Mouse (Mus musculus): ENCODE measurements around the gene U2af1.
A peak's percentile ranks its signal among the peaks of the same experiment; 100 is the strongest.

Gene U2af1

DNA sequence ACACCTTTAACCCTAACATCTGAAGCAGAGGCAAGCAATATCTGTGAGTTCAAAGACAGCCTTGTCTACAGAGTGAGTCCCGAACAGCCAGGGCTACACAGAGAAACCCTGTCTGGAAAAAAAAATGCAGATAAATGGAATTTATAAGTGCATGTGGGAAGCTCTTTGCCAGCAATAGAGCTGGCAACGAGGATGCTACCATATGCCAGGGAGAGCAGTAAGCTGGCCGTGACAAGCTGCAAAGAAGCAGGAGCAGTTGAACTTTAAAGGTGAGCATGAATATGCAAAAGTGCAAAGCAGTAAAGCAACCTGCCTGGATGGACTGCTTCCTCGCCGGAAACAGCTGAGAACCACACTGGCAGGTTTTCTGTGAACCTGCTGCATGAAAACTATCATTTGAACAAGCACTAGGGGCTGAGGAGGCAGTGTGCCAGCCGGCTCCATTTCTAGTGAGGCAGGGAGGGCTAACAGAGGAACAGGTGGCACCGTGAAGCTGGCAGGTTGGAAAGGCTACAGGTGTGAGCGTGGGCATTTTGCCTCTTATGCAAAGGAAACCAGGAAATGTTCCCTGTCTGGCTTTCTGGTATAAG is 2.1 kb upstream of the U2af1 start:
- DNase-seq (ENCODE audit: low read depth, low spot score) = no peak

DNA sequence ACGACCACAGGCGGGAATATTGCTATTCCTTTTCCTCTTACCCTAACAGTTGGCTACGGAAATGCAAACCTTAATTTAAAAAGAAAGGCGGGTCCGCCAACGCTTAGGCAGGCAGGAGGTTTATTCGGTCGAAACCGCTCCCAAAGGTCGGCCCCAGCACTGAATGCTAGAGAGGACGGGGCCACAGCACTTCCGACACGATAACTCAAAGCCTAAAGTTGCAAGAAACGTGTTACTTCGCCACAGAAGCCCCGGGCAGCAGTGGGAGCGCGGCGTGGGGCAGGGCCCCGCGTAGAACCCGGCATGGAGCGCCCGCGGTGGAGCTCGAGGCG is 590 bp downstream of the U2af1 start:
- no peak for DNase-seq (ENCODE audit: low read depth, low spot score)

DNA sequence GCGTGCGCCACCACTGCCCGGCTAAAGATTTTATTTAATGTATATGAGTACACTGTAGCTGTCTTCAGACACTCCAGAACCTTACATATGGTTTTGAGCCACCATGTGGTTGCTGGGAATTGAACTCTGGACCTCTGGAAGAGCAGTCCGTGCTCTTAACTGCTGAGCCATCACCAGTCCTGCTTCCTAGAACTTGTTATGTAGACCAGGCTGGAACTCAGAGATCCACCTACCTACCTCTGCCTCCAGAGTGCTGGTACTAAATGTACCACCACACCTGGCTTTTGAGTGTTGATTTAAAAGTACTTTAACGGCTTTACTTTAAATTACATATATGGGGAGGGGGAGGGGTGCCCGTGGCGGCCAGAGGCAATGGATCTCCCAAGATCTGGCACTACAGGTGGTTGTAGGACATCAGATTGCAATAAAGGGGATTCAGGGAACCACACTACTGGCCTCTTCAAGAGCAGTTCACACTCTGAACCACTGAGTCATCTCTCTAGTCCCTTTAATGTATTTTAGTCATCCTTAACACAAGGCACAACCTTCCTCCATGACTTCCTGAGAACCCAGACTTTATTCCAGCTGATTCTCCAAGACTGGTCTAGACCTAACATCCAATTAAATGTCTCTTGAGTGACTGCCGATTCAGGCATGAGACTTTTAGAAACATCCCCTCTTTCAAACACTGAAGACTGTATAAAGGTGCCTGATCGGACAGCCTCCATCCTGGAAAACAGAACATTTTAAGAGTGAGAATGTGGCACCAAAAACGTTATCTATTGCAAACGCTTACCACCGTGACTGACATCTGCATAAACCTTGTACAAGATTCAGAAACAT is 1.3 kb downstream of the U2af1 start:
- no peak for DNase-seq (ENCODE audit: low read depth, low spot score)

DNA sequence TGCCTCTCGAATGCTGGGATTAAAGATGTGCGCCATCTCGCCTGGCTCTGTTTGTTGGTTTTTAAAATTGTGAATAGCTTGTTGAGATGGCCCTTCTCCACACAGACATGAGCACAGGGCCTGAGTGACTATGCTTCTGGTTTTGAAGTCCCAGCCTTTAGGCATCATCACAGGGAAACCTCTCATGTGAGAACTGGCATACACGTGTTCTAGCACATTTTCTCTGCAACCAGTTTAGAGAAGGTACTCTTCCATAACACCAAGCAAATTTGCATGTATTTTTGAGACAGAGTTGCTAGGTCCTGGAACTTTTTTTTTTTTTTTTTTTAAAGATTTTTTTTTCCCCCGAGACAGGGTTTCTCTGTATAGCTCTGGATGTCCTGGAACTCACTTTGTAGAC is 2.0 kb downstream of the U2af1 start:
- no peak for DNase-seq (ENCODE audit: low read depth, low spot score)

DNA sequence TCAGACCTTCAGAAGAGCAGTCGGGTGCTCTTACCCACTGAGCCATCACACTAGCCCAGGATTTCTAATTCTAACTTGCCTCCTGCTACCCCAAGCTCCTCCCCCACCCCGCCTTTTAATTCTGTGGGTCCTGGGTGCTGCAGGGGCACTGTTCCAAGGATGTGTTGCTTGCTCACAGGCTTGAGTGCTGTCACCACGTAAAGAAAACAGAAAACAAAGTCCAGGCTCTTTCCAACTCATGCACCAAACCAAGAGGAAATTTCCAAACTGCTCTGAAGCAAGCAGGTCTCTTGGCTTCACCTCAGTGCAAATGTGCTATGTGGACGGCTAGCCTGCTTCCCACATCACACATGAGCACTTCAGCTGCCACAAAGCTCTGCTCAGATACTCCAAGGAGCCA is 3.3 kb downstream of the U2af1 start:
- DNase-seq (ENCODE audit: low read depth, low spot score) = no peak

DNA sequence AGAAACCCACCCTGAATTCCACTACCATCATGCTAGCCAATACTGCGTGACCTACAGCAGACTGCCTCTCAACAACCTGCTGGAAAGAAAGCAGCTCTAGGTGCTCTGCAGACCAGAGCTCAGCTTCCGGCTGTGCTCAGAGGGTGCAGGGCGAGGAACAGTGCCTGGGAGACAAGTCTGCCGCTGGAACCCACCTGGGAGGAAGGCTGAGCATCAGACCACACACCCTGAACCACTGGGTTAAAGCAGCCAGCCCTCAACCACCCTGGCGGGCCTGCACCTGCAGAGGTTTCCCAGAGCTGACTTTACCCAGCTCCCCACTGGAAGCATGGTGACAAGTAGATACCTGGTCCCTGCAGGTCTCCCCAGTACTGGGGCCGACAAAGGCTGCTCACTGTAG is 5.4 kb downstream of the U2af1 start:
- DNase-seq (ENCODE audit: low read depth, low spot score) = no peak

DNA sequence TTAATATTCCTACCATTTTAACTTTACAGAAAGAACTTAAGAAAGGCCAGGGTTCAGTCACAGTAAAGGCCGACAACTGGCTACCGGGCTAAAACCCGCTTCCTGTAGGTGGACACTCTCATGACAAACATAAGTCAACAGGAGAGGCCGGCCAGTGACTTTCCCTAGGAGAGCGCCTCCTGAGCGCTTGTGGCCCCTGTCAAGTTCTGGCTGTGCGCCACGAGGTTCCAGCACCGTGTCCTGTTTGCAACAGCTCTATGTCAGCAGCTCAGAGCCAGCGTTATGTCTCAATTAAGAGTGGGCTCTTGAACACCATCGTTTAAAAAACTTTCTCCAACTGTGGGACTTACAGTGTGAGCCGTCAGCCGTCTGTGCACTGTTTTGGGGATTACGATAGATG is 6.5 kb downstream of the U2af1 start:
- no peak for DNase-seq (ENCODE audit: low read depth, low spot score)

DNA sequence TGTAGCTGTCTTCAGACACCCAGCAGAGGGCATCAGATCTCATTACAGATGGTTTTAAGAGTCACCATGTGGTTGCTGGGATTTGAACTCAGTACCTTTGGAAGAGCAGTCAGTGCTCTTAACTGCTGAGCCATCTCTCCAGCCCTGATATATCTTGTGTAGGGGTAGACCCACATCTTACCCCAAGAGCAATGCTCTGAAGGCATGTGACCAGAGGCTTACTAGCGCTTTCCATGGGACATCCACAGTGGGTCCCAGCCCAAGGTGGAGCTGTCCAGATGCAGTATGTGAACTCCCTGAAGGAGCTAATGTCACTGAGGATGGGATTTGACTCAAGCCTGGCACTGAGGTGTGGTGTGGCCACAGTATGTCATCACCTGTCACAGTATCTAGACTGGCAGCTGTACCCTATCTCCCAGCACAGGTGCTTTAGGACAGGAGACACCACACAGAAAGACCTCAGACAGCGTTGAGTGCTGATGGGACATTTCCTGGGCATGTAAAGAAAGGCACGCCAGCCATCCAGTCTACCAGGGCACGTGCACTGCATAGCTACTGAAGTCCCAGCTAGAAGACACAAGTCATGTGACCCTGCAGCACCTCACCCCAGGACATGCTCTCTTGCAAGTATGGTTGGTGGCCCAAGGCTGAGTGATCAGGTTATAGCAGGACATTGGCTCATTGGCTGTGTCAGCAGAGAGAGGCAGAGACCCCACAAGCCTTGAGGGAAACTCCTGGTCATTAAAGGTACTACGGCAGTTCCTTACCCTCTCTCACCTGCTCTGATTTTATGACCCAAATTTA is 12.3 kb downstream of the U2af1 start:
- DNase-seq (ENCODE audit: low read depth, low spot score) = peak; percentile 74

DNA sequence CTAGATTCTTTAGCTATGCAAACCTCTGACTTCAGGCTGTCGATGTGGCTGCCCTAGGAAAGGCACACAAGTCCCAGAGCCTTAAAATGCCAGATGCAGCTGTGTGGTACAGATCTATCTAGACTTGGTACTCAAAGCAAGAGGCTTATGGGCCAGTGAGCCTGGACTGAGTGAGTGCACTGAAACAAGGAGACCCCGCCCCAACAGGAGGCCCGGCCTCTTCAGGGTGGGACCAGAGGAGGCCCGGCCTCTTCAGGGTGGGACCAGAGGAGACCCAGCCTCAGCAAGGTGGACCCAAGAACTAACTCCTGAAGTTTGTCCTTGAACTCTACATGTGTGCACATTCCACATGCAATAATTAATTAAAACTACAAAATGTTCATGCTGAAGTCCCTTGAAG is 15.8 kb downstream of the U2af1 start:
- peak; percentile 92 for DNase-seq (ENCODE audit: low read depth, low spot score)

DNA sequence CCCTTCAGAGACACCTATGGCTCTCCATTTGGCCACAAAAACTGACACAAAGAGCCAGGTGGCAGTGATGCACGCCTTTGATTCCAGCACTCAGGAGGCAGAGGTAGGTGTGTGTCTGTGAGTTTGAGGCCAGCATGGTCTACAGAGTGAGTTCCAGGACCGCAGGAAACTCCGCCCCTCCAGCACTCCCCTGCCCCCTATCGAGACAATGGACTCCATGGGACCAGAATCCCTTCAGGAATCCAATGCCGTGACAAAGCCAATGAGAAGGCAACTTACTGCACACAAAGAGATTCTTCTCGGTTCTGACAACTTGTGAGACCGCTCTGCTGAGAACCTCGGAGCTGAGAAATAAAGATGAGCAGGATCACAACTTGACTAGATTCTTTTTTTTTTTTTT is 16.4 kb downstream of the U2af1 start:
- DNase-seq (ENCODE audit: low read depth, low spot score) = peak; percentile 78

DNA sequence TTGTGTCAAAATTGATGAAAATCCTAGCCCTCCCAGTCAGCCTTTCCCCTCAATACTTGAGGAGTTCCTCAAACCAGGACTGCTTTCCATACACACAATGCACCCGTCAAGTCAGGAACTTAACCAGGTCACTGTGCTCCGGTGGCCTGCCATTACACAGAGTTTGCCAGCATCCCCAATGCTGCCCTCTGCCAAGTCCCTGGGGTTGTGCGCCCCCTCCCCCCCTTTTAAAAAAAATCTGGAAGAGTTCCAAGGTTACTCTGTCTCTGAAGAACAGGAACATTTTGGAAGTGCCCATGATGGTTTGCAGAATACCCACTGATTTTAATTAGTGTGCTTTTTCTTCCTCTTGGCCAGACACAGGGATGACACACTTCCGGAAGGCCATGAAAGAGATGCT is 19.0 kb downstream of the U2af1 start:
- no peak for DNase-seq (ENCODE audit: low read depth, low spot score)

DNA sequence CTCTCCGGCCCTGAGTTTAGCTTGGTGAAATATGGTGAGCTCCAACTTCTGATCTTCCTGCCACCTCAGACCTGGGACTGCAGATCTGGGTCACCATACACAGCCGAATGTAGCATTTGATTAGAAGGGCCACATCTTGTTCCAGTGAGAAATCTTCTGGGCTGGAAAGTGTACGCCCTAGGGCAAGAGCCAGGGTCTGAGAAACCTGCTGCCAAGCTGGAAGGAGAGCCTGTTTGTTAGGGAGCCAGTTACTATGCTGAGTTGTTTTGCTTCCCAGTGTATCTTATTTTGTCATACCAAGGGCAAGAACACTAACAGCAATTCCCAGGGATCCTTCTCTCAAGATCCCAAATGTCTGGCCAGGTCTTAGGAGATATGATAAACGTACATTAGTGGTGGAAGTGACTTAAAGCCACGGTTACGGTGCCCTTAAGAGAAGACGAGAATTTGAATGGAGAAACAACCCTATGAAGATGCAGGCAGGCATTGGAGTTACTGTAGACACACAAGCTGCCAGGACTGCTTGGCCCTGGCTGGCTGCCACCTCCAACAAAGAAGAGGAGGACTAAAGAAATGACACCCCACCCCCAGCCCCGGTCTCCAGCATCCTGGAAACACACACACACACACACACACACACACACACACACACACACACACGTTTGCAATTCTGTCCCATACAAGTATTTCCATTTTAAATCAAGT is 20.7 kb downstream of the U2af1 start:
- DNase-seq (ENCODE audit: low read depth, low spot score) = no peak

DNA sequence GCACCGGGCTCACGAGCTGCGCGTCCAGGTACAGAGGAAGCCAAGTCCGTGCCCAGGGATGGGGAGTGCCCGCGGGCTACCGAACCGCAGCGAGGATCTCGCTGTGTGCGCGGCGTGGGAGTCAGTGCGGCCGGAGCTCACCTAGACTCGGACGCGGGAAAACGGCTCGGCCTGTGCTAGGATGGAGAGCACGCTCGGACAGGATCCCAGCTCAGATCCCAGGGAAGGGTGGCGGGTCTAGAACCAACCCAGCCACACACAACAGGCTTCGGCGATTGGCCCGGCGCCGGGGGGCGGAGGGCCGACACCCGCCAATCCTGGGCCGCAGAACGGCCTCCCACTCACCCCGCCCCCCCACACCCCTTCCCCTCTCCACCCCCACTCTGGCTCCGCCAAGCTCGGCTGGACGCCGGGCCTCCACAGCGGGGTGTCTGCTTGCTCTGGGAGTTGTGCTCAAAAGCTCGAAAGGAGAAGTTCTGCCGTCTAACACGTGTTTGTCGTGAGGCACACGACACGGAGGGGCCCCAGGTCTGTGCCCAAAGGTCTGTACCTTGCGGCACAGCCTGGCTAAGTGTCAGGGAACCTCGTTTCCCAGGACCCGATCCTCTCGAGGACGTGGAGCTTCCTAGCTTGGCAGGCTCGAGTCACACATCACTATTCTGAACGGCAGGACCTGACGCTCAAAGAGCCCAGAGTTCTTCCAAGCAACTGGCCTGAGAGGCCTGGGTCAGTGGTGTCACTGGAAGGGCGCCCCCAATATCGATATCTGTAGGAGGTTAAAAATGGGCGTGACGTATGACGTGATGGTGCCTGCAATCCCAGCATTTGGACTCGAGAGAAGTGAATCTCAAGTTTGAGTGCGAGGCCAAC is 21.5 kb downstream of the U2af1 start, which contains the start of gene Cbs:
TSS of gene Cbs (minus strand) at position 297 of the 870 bp plus-strand sequence.
- peak; percentile 94 for DNase-seq (ENCODE audit: low read depth, low spot score)

DNA sequence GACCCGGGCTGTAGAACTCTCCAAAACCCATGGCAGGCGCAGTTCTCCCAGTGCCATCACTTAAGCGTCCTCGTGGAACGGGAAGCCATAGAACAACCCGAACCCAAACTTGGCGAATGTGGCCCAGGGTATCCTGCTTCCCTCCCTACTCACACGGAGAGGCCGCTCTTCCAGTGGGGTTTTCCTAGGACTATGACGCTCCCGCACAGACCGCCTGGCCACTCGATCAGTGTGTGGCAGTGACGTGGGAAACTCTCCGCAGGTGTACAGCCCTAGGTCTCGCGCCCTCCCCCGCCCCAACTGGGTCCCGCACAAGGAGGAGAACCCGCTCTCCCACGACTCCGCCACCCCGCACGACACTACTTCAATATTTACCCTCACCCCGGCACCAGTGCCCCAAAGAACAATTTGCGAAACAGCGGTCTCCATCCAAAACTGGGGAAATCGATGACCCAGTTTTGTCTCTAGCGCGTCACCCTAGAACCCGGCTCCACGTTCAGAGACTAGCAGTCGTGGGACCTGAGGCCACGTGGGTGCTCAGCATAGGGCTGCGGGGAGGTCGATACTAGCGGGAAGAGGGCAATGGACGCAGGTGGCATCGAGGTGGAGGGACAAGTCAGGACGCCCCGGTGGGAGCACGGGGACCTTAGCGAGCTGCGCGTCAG is 22.3 kb downstream of the U2af1 start:
- no peak for DNase-seq (ENCODE audit: low read depth, low spot score)

DNA sequence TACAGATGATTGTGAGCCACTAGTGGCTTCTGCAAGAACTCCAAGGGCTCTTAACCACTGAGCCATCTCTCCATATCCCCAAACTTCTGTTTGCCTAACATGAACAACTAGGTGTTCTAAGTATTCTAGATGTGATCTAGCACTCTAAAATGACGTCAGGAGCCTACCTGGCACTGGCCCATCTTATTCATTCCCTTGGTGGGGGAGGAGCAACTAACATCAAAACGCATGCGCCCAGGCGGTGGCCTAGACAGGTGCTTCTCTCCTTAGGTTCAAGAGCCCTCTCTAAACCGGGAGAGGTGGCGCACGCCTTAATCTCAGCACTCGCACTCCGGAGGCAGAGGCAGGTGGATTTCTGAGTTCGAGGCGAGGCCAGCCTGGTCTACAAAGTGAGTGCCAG is 22.9 kb downstream of the U2af1 start:
- no peak for DNase-seq (ENCODE audit: low read depth, low spot score)

DNA sequence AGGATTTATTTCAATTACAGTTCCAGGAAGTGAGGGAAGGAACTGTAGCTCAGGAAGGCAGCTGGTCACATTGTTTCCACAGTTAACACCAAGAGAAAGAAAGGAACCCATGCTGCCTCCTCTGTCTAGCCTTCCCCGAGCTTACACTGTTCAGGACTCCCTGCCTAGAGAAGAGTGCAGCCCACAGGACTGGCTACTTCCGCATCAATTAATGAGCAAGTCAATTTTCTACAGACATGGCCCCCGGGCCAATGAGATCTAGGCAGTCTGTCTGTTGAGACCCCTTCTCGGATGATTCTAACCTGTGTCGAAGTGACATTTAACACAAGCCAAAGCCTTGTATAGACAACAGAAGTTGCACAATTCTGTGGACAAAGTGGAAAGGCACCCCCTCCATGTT is 23.8 kb downstream of the U2af1 start:
- DNase-seq (ENCODE audit: low read depth, low spot score) = no peak

DNA sequence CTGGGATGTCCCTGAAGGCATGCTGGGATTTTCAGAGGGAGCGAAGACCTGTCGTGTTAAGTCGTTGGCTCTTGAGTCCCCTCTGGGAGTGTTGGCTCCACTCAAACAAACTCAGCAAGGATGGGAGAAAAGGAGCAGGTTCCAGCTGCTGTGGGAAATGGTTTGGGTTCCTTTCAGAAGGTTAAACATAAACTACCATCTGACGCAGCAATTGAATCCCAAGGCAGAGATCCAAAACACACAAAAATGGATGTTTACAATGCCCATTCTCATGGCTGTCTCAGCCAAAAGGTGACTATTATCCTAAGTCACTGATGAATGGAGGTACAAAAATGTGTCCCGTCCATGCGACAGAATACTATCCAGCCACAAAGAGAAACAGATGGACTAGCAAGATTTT is 25.7 kb downstream of the U2af1 start:
- DNase-seq (ENCODE audit: low read depth, low spot score) = no peak

DNA sequence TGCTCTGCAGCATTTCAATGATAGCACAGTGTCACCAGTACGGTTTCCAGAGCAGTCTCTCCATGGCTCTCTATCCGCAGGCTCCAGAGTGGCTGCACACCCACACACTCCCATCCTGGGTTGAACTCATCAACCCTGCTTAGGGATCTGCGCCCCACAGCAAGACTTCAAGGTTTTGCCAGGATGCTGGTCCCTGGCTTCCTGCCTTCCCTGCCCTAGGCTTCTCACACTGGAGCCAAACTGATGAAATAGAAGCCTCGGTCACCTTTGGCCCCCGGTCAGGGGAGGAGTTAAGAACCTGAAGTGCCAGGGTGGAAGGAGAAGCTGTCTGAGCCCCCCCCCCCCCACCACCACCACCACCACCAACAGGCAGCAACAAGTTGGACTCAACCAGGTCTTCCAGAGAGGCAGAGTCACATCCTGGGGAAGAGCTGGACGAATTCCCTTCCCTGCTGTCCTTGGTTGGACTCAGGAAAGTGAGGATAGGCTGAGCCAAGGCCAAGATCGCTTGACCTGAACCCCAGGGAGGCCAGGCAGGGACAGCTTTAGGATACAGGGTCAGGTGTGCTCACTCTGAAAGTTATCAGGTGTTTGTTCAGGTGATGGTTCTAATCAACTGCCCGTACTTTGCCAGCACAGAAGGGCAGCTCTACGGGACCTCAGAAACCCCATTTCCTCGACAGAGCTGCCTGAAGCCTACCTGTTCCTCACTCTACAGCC is 27.5 kb downstream of the U2af1 start:
- no peak for DNase-seq (ENCODE audit: low read depth, low spot score)

DNA sequence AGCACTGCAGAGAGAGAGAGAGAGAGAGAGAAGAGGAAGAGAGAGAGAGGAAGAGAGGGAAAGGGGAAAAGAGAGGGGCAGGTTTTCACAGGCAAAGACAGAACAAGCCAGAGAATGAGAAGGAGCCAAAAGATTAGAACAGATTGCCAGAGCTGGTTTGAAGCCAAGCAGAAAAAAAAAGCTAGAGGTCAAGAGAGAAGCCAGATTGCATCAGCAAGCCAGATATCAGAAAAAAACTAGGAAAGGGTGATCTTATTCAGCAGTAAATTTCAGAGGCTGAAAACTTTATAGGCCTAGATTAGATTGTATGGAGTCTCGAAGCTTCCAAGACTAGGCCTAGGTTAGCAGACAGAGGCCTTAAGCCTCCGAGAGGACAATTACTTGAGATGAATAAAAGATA is 30.7 kb downstream of the U2af1 start:
- no peak for DNase-seq (ENCODE audit: low read depth, low spot score)

DNA sequence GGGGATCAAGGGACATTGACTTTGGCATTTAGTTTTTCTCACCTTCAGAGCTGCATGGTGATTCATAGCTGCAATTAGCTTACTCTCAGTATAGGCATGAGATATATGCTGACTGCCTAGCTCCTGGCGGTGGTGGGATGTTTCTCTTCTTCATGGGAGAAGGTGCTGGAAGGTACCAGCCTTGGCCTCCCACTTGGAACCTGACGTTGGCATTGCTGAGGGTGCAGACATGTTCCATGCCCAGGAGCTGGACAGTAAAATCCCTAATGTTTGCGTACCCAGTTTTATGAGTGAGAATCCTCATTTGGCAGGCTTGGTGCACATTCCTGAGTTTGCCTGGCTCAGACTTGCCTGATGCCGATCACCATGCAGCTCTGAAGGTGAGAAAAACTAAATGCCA is 35.6 kb downstream of the U2af1 start:
- DNase-seq (ENCODE audit: low read depth, low spot score) = no peak

Data from ZHBTc4 (cell line).